Mouse (Mus musculus) MEL (cell line): ENCODE results near the gene Magix. TPM values are rescaled to one million over a fixed set of nuclear protein-coding genes. Genes with fewer than 3 reads are reported as not detected.

Experiments used
- DNase-seq: peaks from one replicate; pipeline ENCODE4 v3.0.0; 2011; ENCODE audit warnings: low read depth, low spot score
- H3K27ac ChIP-seq: 2 replicates; pipeline ENCODE4 v1.5.1; 2012; ENCODE audit warnings: low read depth, mild to moderate bottlenecking, control low read depth, low read length, moderate library complexity; ENCODE audit not compliant: control insufficient read depth
- H3K27me3 ChIP-seq, 2 experiments: fragments of 150-350 bp in 1 of 2; sonication (generic) in 1 of 2; 2 replicates each; pipeline ENCODE4 v1.6.1; 2012; ENCODE audit warnings: low read length in 2 of 2, mild to moderate bottlenecking in 2 of 2, improper control_type of control experiment in 1 of 2, moderate library complexity in 1 of 2; ENCODE audit not compliant: insufficient read depth in 2 of 2, control insufficient read depth in 1 of 2
- H3K36me3 ChIP-seq, 2 experiments: 2 replicates each; pipeline ENCODE4 v1.6.1; 2012 to 2014; ENCODE audit warnings: low read length in 2 of 2, improper control_type of control experiment in 1 of 2, inconsistent platforms in 1 of 2, mild to moderate bottlenecking in 1 of 2; ENCODE audit not compliant: insufficient read depth in 2 of 2, control insufficient read depth in 1 of 2
- H3K4me1 ChIP-seq, 2 experiments: fragments of 150-350 bp in 1 of 2; sonication (generic) in 1 of 2; 2 replicates each; pipeline ENCODE4 v1.6.1; 2012; ENCODE audit warnings: low read length in 2 of 2, improper control_type of control experiment in 1 of 2, mild to moderate bottlenecking in 1 of 2; ENCODE audit not compliant: insufficient read depth in 2 of 2, control insufficient read depth in 1 of 2
- H3K4me3 ChIP-seq, 2 experiments: fragments of 150-350 bp in 1 of 2; sonication (generic) in 1 of 2; 2 replicates each; pipeline ENCODE4 v1.5.1; 2012; ENCODE audit warnings: low read depth in 2 of 2, low read length in 2 of 2, mild to moderate bottlenecking in 2 of 2, moderate library complexity in 2 of 2, control low read depth in 1 of 2, improper control_type of control experiment in 1 of 2; ENCODE audit not compliant: control insufficient read depth in 1 of 2, insufficient read depth in 1 of 2
- H3K79me2 ChIP-seq: 2 replicates; pipeline ENCODE4 v1.6.1; 2012; ENCODE audit warnings: mild to moderate bottlenecking, low read length, moderate library complexity; ENCODE audit not compliant: control insufficient read depth, poor library complexity, insufficient read depth
- H3K9ac ChIP-seq: 2 replicates; pipeline ENCODE4 v1.6.1; 2012; ENCODE audit warnings: low read depth, mild to moderate bottlenecking, control low read depth, low read length, moderate library complexity; ENCODE audit not compliant: control insufficient read depth, poor library complexity, severe bottlenecking
- H3K9me3 ChIP-seq: fragments of 150-350 bp; sonication (generic); replicated peaks from 2 replicates; pipeline ENCODE4 v1.6.1; 2012; ENCODE audit warnings: mild to moderate bottlenecking, low read length, improper control_type of control experiment, moderate library complexity; ENCODE audit not compliant: insufficient read depth
- BHLHE40 ChIP-seq: IDR thresholded peaks from 2 replicates; pipeline ENCODE4 v1.6.1; 2012; ENCODE audit warnings: low read depth, mild to moderate bottlenecking, inconsistent platforms, low read length, improper control_type of control experiment, borderline replicate concordance
- CHD1 ChIP-seq: IDR thresholded peaks from 2 replicates; pipeline ENCODE4 v1.6.1; 2012; ENCODE audit warnings: low read depth, mild to moderate bottlenecking, inconsistent platforms, low read length, improper control_type of control experiment
- CHD2 ChIP-seq: IDR thresholded peaks from 2 replicates; pipeline ENCODE4 v1.6.1; 2011; ENCODE audit warnings: low read length, improper control_type of control experiment
- E2F4 ChIP-seq: IDR thresholded peaks from 2 replicates; pipeline ENCODE4 v1.6.1; 2011; ENCODE audit warnings: low read depth, low read length, improper control_type of control experiment, borderline replicate concordance
- GABPA ChIP-seq: IDR thresholded peaks from 2 replicates; pipeline ENCODE4 v1.6.1; 2012; ENCODE audit warnings: low read depth, mild to moderate bottlenecking, inconsistent platforms, low read length, improper control_type of control experiment, moderate library complexity
- GATA1 ChIP-seq: IDR thresholded peaks from 2 replicates; pipeline ENCODE4 v1.6.1; 2011; ENCODE audit warnings: low read depth, low read length, improper control_type of control experiment
- HCFC1 ChIP-seq: IDR thresholded peaks from 2 replicates; pipeline ENCODE4 v1.6.1; 2012; ENCODE audit warnings: low read depth, mild to moderate bottlenecking, inconsistent platforms, low read length, improper control_type of control experiment, moderate library complexity
- JUND ChIP-seq: IDR thresholded peaks from 2 replicates; pipeline ENCODE4 v1.6.1; 2011; ENCODE audit warnings: low read depth, mild to moderate bottlenecking, improper control_type of control experiment, low read length
- KAT2A ChIP-seq: conservative IDR thresholded peaks from 2 replicates; pipeline ENCODE4 v1.6.1; 2012; ENCODE audit warnings: low read depth, low read length, improper control_type of control experiment, inconsistent platforms
- MAFK ChIP-seq: IDR thresholded peaks from 2 replicates; pipeline ENCODE4 v1.6.1; 2011; ENCODE audit warnings: low read depth, mild to moderate bottlenecking, low read length, improper control_type of control experiment, borderline replicate concordance
- MAX ChIP-seq: IDR thresholded peaks from 2 replicates; pipeline ENCODE4 v1.6.1; 2011; ENCODE audit warnings: low read length, improper control_type of control experiment
- MEF2A ChIP-seq: IDR thresholded peaks from 2 replicates; pipeline ENCODE4 v1.6.1; 2014; ENCODE audit warnings: low read depth, mild to moderate bottlenecking, inconsistent platforms, low read length, improper control_type of control experiment; ENCODE audit not compliant: poor library complexity, insufficient replicate concordance, severe bottlenecking; ENCODE audit errors: extremely low read depth
- MYB ChIP-seq: IDR thresholded peaks from 2 replicates; pipeline ENCODE4 v1.6.1; 2011; ENCODE audit warnings: mild to moderate bottlenecking, low read depth, low read length, improper control_type of control experiment
- MYC ChIP-seq: IDR thresholded peaks from 2 replicates; pipeline ENCODE4 v1.6.1; 2011; ENCODE audit warnings: low read depth, mild to moderate bottlenecking, low read length, improper control_type of control experiment, moderate library complexity
- NELFE ChIP-seq: IDR thresholded peaks from 2 replicates; pipeline ENCODE4 v1.6.1; 2011; ENCODE audit warnings: low read depth, low read length, improper control_type of control experiment
- NRF1 ChIP-seq: IDR thresholded peaks from 2 replicates; pipeline ENCODE4 v1.6.1; 2014; ENCODE audit warnings: low read depth, mild to moderate bottlenecking, inconsistent platforms, low read length, improper control_type of control experiment, moderate library complexity; ENCODE audit not compliant: poor library complexity, insufficient read depth, severe bottlenecking
- POLR2AphosphoS2 ChIP-seq: IDR thresholded peaks from 2 replicates; pipeline ENCODE4 v1.6.1; 2011; ENCODE audit warnings: low read length, improper control_type of control experiment
- POLR2AphosphoS5 ChIP-seq: IDR thresholded peaks from 2 replicates; pipeline ENCODE4 v1.6.1; 2012; ENCODE audit warnings: low read depth, borderline replicate concordance, mild to moderate bottlenecking, inconsistent platforms, low read length, moderate library complexity, mixed read lengths
- RAD21 ChIP-seq: IDR thresholded peaks from 2 replicates; pipeline ENCODE4 v1.6.1; 2011; ENCODE audit warnings: mild to moderate bottlenecking, low read depth, low read length, improper control_type of control experiment
- RCOR1 ChIP-seq: IDR thresholded peaks from 2 replicates; pipeline ENCODE4 v1.6.1; 2012; ENCODE audit warnings: low read depth, mild to moderate bottlenecking, inconsistent platforms, low read length, improper control_type of control experiment
- TAL1 ChIP-seq: IDR thresholded peaks from 2 replicates; pipeline ENCODE4 v1.6.1; 2012; ENCODE audit warnings: mild to moderate bottlenecking, inconsistent platforms, low read length, moderate library complexity, mixed read lengths
- TBP ChIP-seq: IDR thresholded peaks from 2 replicates; pipeline ENCODE4 v1.8.0; 2011; ENCODE audit warnings: low read depth, low read length, improper control_type of control experiment
- USF1 ChIP-seq: IDR thresholded peaks from 2 replicates; pipeline ENCODE4 v1.6.1; 2014; ENCODE audit warnings: low read depth, mild to moderate bottlenecking, inconsistent platforms, low read length, improper control_type of control experiment, moderate library complexity
- USF2 ChIP-seq, 2 experiments: IDR thresholded peaks; 2 replicates each; pipeline ENCODE4 v1.6.1; 2011 to 2012; ENCODE audit warnings: improper control_type of control experiment in 2 of 2, low read length in 2 of 2, borderline replicate concordance in 1 of 2, inconsistent platforms in 1 of 2, low read depth in 1 of 2, mild to moderate bottlenecking in 1 of 2; ENCODE audit not compliant: insufficient read depth in 1 of 2
- ZC3H11A ChIP-seq: IDR thresholded peaks from 2 replicates; pipeline ENCODE4 v1.6.1; 2012; ENCODE audit warnings: low read depth, mild to moderate bottlenecking, inconsistent platforms, low read length, improper control_type of control experiment
- ZKSCAN1 ChIP-seq: IDR thresholded peaks from 2 replicates; pipeline ENCODE4 v1.6.1; 2012; ENCODE audit warnings: low read depth, mild to moderate bottlenecking, inconsistent platforms, low read length, improper control_type of control experiment, moderate library complexity
- ZMIZ1 ChIP-seq: IDR thresholded peaks from 2 replicates; pipeline ENCODE4 v1.6.1; 2012; ENCODE audit warnings: low read depth, mild to moderate bottlenecking, inconsistent platforms, low read length, improper control_type of control experiment, moderate library complexity
- ZNF384 ChIP-seq: IDR thresholded peaks from 2 replicates; pipeline ENCODE4 v1.6.1; 2012; ENCODE audit warnings: low read depth, mild to moderate bottlenecking, inconsistent platforms, low read length, improper control_type of control experiment
- polyA plus RNA-seq, 2 experiments: library from polyadenylated mRNA; stranded (reverse) in 1 of 2; unstranded in 1 of 2; fragments of >175 nt in 1 of 2; fragments of >200 nt in 1 of 2; gene quantifications; 2 replicates each; pipeline versions ENCODE4 v1.2.1 to v1.2.4; 2012; ENCODE audit warnings: low replicate concordance in 2 of 2, low read depth in 1 of 2; ENCODE audit not compliant: insufficient read length in 2 of 2, insufficient read depth in 1 of 2, missing spikeins in 1 of 2
- total RNA-seq: library from RNA; depleted of rRNA; stranded (reverse); fragments of 300-350 nt; gene quantifications from 2 replicates; pipeline ENCODE4 v1.2.3, GENCODE M21; 2012

Gene Magix
- total and polyA plus RNA-seq, 3 experiments, result 0.15 to 0.33 TPM; not detected in 1

GRCm38 (mm10) chrX:7680057-7680412, 1.0 kb downstream of the Magix start:
- Histone ChIP-seq H3K9me3 (no peaks in the 10 kb centered on the region), H3K4me1 (peaks cover 0 to 6% of the 10 kb centered on the region in 2 experiments; a peak in 1 of 4 replicates), H3K36me3 (peaks cover 0 to 3% of the 10 kb centered on the region in 2 experiments; a peak in 1 of 4 replicates), H3K27ac (no peak overlapping the region), H3K27me3 (peaks cover 4 to 8% of the 10 kb centered on the region in 2 experiments), H3K9ac (peak overlapping the region; percentile 65), H3K79me2 (no peaks in the 10 kb centered on the region), H3K4me3 (peak overlapping the region; percentile 39 to 44)
- TF ChIP-seq MEF2A, result no peak
- TF ChIP-seq GABPA, result no peak
- no peak for TF ChIP-seq NELFE
- no peak for TF ChIP-seq USF2 (IDR thresholded peaks at IDR 0.05; ENCODE audit: borderline replicate concordance in 1 of 2, insufficient read depth in 1 of 2, low read depth in 1 of 2, low read length in 2 of 2)
- no peak for TF ChIP-seq HCFC1
- TF ChIP-seq CHD1, result no peak
- TF ChIP-seq RAD21, result no peak
- no peak for TF ChIP-seq KAT2A
- no peak for TF ChIP-seq MYB
- no peak for TF ChIP-seq JUND
- no peak for TF ChIP-seq MAX
- TF ChIP-seq ZKSCAN1, result no peak
- TF ChIP-seq E2F4, result no peak
- no peak for TF ChIP-seq POLR2AphosphoS2
- no peak for TF ChIP-seq BHLHE40
- no peak for TF ChIP-seq TBP
- no peak for TF ChIP-seq MYC
- DNase-seq, result no peak

DNA sequence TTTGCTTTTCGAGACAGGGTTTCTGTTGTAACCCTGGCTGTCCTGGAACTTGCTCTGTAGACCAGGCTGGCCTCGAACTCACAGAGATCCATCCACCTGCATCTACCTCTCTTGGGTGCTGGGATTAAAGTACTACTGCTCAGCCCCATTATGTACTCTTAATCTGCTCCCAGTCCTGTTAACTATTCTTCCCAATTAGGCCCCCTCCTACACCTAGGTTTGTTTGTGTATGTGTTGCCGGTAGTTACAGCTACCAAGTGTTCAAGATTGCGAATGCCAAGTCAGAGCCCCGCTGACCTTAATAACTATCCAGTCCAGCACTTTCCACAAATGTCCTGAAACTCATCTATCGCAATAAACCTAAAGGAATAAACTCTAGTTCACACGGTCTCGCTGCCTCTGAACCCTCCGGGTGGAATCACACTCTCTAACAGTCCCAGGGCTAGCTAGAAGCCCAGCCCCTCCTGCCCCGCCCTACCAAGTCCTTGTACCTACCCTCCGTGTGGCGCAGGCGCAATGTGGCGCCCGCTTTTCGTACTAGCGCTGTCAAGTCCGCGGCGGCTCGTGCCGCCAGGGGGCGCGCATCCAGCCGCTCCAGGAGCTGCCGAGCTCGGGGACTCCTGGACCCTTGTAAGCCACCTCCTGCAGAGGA, 1.5 kb downstream of the Magix start:
- peak; percentile 98 for DNase-seq
- Histone ChIP-seq H3K9me3 (no peaks in the 10 kb centered on the region), H3K79me2 (peaks cover 1% of the 10 kb centered on the region; the same call in 1 of the 2 replicates), H3K4me1 (peaks cover 0 to 6% of the 10 kb centered on the region in 2 experiments; a peak in 1 of 4 replicates), H3K27me3 (peaks cover 4% of the 10 kb centered on the region in 2 experiments), H3K4me3 (peak overlapping the region; percentile 54 to 67), H3K9ac (peak overlapping the region; percentile 65), H3K27ac (peak overlapping the region; percentile 1; the same call in 1 of the 2 replicates), H3K36me3 (peaks cover 0 to 3% of the 10 kb centered on the region in 2 experiments; a peak in 1 of 4 replicates)
- TF ChIP-seq ZMIZ1 (0 out of 2 replicates have a peak, but pooled peaks have one; percentile 57), CHD2 (no peak), NRF1 (peak; percentile 94), USF1 (no peak), MEF2A (no peak), HCFC1 (no peak; the same call in none of the 2 replicates), MAX (peak; percentile 11; the same call in 1 of the 2 replicates), ZC3H11A (0 out of 2 replicates have a peak, but pooled peaks have one; percentile 18), MYB (no peak), GATA1 (no peak), NELFE (peak; percentile 56), POLR2AphosphoS5 (no peak), RCOR1 (no peak), TAL1 (no peak), ZNF384 (no peak), BHLHE40 (no peak), JUND (no peak), GABPA (no peak), MAFK (no peak), TBP (no peak; the same call in 1 of the 2 replicates), ZKSCAN1 (no peak), USF2 (IDR thresholded peaks at IDR 0.05; ENCODE audit: borderline replicate concordance in 1 of 2, insufficient read depth in 1 of 2, low read depth in 1 of 2, low read length in 2 of 2) (no peak)
